Mouse (Mus musculus): ENCODE data around the gene Tmtc2. TPM values are rescaled to one million over a fixed set of nuclear protein-coding genes. Genes with fewer than 3 reads are reported as not detected.
A peak's percentile ranks its signal among the peaks of the same experiment; 100 is the strongest.

Gene Tmtc2
- polyA plus RNA-seq, 1 experiment from 2014 or later, result 4.4 TPM

DNA sequence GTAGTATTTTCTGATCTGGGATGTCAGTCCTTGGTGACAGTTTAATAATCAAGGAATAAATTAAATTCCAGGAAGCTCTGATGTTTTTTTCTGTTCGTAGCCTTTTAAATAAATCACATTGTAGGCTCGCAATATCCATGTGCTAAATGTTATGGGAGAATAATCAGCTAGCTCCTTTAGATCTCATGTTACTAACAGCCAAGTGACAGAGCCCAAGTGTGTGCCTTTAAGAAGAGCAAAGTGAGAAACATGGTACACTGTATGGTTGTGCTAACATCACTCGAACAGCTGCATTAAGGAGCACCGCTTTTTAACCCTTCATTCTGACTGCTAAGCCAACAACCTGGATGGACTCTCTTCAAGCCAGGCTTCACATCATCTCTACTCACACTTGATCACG is 146.2 kb downstream of the Tmtc2 start:
- H3K36me3 ChIP-seq (ENCODE audit: control insufficient read depth, insufficient read depth, low read length), result no peaks in the 10 kb centered on the region
- no peaks in the 10 kb centered on the region for H3K9me3 ChIP-seq (replicated peaks; ENCODE audit: control insufficient read depth, low read length)
- no peak overlapping the region for H3K27ac ChIP-seq (ENCODE audit: low read depth, low read length)
- H3K4me3 ChIP-seq (ENCODE audit: low read depth, low read length), result no peak overlapping the region
- no peak for ATAC-seq (replicated peaks; ENCODE audit: insufficient number of reproducible peaks, low FRiP score, low TSS enrichment)
- no peak overlapping the region for H3K9ac ChIP-seq (ENCODE audit: low read depth, low read length)
- no peak overlapping the region for H3K4me2 ChIP-seq
- 78% methylated on average over 5 of the region's 5 CpGs for WGBS (ENCODE audit: insufficient replicate concordance)
- H3K27me3 ChIP-seq (ENCODE audit: control insufficient read depth, insufficient read depth, low read length), result no peaks in the 10 kb centered on the region
- H3K4me1 ChIP-seq (ENCODE audit: control insufficient read depth, insufficient read depth, low read length), result peaks cover 8% of the 10 kb centered on the region; the same call in 1 of the 2 replicates

- H3K4me2 ChIP-seq, result no peak overlapping the region
- no peak for ATAC-seq (replicated peaks; ENCODE audit: insufficient number of reproducible peaks, low FRiP score, low TSS enrichment)
- peaks cover 8% of the 10 kb centered on the region; the same call in 1 of the 2 replicates for H3K4me1 ChIP-seq (ENCODE audit: control insufficient read depth, insufficient read depth, low read length)
- no peaks in the 10 kb centered on the region for H3K27me3 ChIP-seq (ENCODE audit: control insufficient read depth, insufficient read depth, low read length)
- no peaks in the 10 kb centered on the region for H3K9me3 ChIP-seq (replicated peaks; ENCODE audit: control insufficient read depth, low read length)
- H3K9ac ChIP-seq (ENCODE audit: low read depth, low read length), result no peak overlapping the region
- H3K36me3 ChIP-seq (ENCODE audit: control insufficient read depth, insufficient read depth, low read length), result no peaks in the 10 kb centered on the region
- 77% methylated on average over 7 of the region's 7 CpGs for WGBS (ENCODE audit: insufficient replicate concordance)
- no peak overlapping the region for H3K27ac ChIP-seq (ENCODE audit: low read depth, low read length)
- H3K4me3 ChIP-seq (ENCODE audit: low read depth, low read length), result no peak overlapping the region
Observed at GRCm38 (mm10) chr10:105427625-105428024, 146.6 kb downstream of the Tmtc2 start.

- H3K4me1 ChIP-seq (ENCODE audit: control insufficient read depth, insufficient read depth, low read length), result 0 out of 2 replicates have a peak, but pooled peaks cover under 1% of the 10 kb centered on the region
- H3K27ac ChIP-seq (ENCODE audit: low read depth, low read length), result no peak overlapping the region
- WGBS (ENCODE audit: insufficient replicate concordance), result 81% methylated on average over 1 of the region's 1 CpGs
- H3K4me2 ChIP-seq, result no peak overlapping the region
- no peaks in the 10 kb centered on the region for H3K36me3 ChIP-seq (ENCODE audit: control insufficient read depth, insufficient read depth, low read length)
- no peaks in the 10 kb centered on the region for H3K9me3 ChIP-seq (replicated peaks; ENCODE audit: control insufficient read depth, low read length)
- no peak for ATAC-seq (replicated peaks; ENCODE audit: insufficient number of reproducible peaks, low FRiP score, low TSS enrichment)
- H3K4me3 ChIP-seq (ENCODE audit: low read depth, low read length), result no peak overlapping the region
- no peaks in the 10 kb centered on the region for H3K27me3 ChIP-seq (ENCODE audit: control insufficient read depth, insufficient read depth, low read length)
- no peak overlapping the region for H3K9ac ChIP-seq (ENCODE audit: low read depth, low read length)
Observed at GRCm38 (mm10) chr10:105425052-105425451, 149.2 kb downstream of the Tmtc2 start.

- Histone ChIP-seq H3K27ac (ENCODE audit: low read depth, low read length) (no peak overlapping the region), H3K4me1 (ENCODE audit: control insufficient read depth, insufficient read depth, low read length) (no peaks in the 10 kb centered on the region), H3K9ac (ENCODE audit: low read depth, low read length) (no peak overlapping the region), H3K36me3 (ENCODE audit: control insufficient read depth, insufficient read depth, low read length) (no peaks in the 10 kb centered on the region), H3K9me3 (replicated peaks; ENCODE audit: control insufficient read depth, low read length) (no peaks in the 10 kb centered on the region), H3K4me3 (ENCODE audit: low read depth, low read length) (no peak overlapping the region), H3K4me2 (no peak overlapping the region), H3K27me3 (ENCODE audit: control insufficient read depth, insufficient read depth, low read length) (no peaks in the 10 kb centered on the region)
- 72% methylated on average over 3 of the region's 3 CpGs for WGBS (ENCODE audit: insufficient replicate concordance)
- ATAC-seq (replicated peaks; ENCODE audit: insufficient number of reproducible peaks, low FRiP score, low TSS enrichment), result no peak
Observed at GRCm38 (mm10) chr10:105423187-105423586, 151.1 kb downstream of the Tmtc2 start.

DNA sequence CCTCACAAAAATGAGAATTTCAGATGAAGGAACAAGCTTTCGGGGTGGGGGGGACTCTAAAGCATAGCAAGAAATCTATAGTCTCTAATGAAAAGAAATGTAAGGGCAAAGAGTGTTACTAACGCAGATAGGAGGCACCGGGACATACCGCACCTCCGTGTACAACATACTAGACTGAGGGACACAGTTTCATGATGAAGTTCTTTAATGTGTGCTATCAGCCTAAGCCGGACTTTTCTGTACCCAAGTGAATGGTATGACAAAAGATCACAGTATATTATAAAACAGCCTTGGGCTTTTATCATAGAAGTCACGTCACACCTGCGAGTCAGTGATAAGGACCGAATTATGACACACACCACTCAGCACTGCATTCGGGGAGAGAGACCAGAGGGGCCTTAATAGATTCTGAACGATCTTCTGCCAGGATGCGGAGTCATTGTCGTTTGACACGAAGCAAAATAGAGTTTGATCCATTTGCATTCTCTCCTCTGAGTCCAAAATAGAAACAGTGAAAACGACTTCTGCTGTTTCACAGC is 156.3 kb downstream of the Tmtc2 start:
- no peak overlapping the region for H3K9ac ChIP-seq (ENCODE audit: low read depth, low read length)
- H3K27ac ChIP-seq (ENCODE audit: low read depth, low read length), result no peak overlapping the region
- no peaks in the 10 kb centered on the region for H3K27me3 ChIP-seq (ENCODE audit: control insufficient read depth, insufficient read depth, low read length)
- ATAC-seq (replicated peaks; ENCODE audit: insufficient number of reproducible peaks, low FRiP score, low TSS enrichment), result peak; percentile 59
- H3K36me3 ChIP-seq (ENCODE audit: control insufficient read depth, insufficient read depth, low read length), result no peaks in the 10 kb centered on the region
- H3K4me1 ChIP-seq (ENCODE audit: control insufficient read depth, insufficient read depth, low read length), result no peaks in the 10 kb centered on the region
- no peaks in the 10 kb centered on the region for H3K9me3 ChIP-seq (replicated peaks; ENCODE audit: control insufficient read depth, low read length)
- peak overlapping the region; percentile 3; the same call in 1 of the 2 replicates for H3K4me2 ChIP-seq
- 64% methylated on average over 15 of the region's 15 CpGs for WGBS (ENCODE audit: insufficient replicate concordance)
- no peak overlapping the region for H3K4me3 ChIP-seq (ENCODE audit: low read depth, low read length)

- 0 out of 2 replicates have a peak, but pooled peaks cover under 1% of the 10 kb centered on the region for H3K36me3 ChIP-seq (ENCODE audit: control insufficient read depth, insufficient read depth, low read length)
- H3K9me3 ChIP-seq (replicated peaks; ENCODE audit: control insufficient read depth, low read length), result no peaks in the 10 kb centered on the region
- no peaks in the 10 kb centered on the region for H3K4me1 ChIP-seq (ENCODE audit: control insufficient read depth, insufficient read depth, low read length)
- H3K27me3 ChIP-seq (ENCODE audit: control insufficient read depth, insufficient read depth, low read length), result no peaks in the 10 kb centered on the region
- no peak overlapping the region for H3K9ac ChIP-seq (ENCODE audit: low read depth, low read length)
- 81% methylated on average over 4 of the region's 4 CpGs for WGBS (ENCODE audit: insufficient replicate concordance)
- no peak overlapping the region for H3K27ac ChIP-seq (ENCODE audit: low read depth, low read length)
- 0 out of 2 replicates have a peak, but pooled peaks have one; percentile 46 for ATAC-seq (replicated peaks; ENCODE audit: insufficient number of reproducible peaks, low FRiP score, low TSS enrichment)
- H3K4me3 ChIP-seq (ENCODE audit: low read depth, low read length), result no peak overlapping the region
- H3K4me2 ChIP-seq, result no peak overlapping the region
Observed at GRCm38 (mm10) chr10:105416601-105417000, 157.7 kb downstream of the Tmtc2 start.

DNA sequence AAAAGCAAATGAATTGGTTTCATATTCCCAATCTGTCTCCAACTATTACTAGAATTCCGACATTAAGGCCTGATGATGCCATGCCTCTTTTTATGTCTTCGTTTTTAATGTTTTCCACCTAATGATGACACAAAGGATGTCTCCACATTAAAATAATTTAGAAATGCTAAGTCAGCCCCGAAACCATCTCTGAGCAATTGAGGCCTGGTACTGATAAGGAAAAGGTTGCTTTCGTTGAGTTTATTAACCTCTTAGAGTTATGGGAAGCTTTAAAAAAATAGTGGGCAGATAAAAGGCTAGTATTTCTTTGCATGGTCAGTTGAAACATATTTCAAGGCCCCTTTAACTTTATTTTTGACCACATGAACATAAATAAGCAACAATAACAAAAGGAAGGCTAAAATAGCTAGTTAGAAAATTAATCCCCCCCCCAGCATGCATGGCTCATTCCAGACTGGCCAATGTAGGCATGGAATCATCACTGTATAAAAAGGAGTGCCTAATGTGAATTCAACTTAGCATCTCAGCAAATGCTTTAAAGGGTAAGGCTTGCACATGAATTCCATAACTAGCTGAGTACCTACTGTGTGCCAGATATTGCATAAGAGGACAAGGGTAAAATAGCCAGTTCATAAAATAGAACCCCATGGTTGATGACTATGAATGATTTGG is 168.3 kb downstream of the Tmtc2 start:
- no peak overlapping the region for H3K4me3 ChIP-seq (ENCODE audit: low read depth, low read length)
- H3K27me3 ChIP-seq (ENCODE audit: control insufficient read depth, insufficient read depth, low read length), result no peaks in the 10 kb centered on the region
- no peaks in the 10 kb centered on the region for H3K9me3 ChIP-seq (replicated peaks; ENCODE audit: control insufficient read depth, low read length)
- H3K9ac ChIP-seq (ENCODE audit: low read depth, low read length), result no peak overlapping the region
- ATAC-seq (replicated peaks; ENCODE audit: insufficient number of reproducible peaks, low FRiP score, low TSS enrichment), result no peak
- H3K36me3 ChIP-seq (ENCODE audit: control insufficient read depth, insufficient read depth, low read length), result no peaks in the 10 kb centered on the region
- H3K4me1 ChIP-seq (ENCODE audit: control insufficient read depth, insufficient read depth, low read length), result peaks cover 5% of the 10 kb centered on the region
- 81% methylated on average over 4 of the region's 4 CpGs for WGBS (ENCODE audit: insufficient replicate concordance)
- H3K27ac ChIP-seq (ENCODE audit: low read depth, low read length), result no peak overlapping the region
- H3K4me2 ChIP-seq, result no peak overlapping the region

DNA sequence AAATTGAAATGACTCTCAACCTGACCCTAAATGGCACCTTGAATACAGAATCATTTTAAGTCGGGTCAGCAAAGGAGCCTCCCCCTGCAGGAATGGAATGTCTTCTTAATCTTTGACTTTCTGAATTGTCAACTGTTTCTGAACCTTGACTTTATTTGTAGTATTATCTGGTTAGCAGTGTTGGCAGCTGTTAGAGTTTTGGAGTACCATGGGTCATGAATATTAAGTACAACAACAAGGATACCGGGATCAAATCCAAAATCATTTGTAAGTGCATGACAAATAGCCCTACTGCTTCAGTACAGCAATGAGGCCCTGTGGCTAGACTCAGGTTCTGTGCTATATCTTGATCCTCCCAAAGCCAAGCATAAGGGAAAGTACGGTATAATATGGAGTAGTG is 170.3 kb downstream of the Tmtc2 start:
- Histone ChIP-seq H3K36me3 (ENCODE audit: control insufficient read depth, insufficient read depth, low read length) (no peaks in the 10 kb centered on the region), H3K27me3 (ENCODE audit: control insufficient read depth, insufficient read depth, low read length) (no peaks in the 10 kb centered on the region), H3K4me2 (no peak overlapping the region), H3K9ac (ENCODE audit: low read depth, low read length) (no peak overlapping the region), H3K27ac (ENCODE audit: low read depth, low read length) (no peak overlapping the region), H3K4me3 (ENCODE audit: low read depth, low read length) (no peak overlapping the region), H3K4me1 (ENCODE audit: control insufficient read depth, insufficient read depth, low read length) (no peaks in the 10 kb centered on the region), H3K9me3 (replicated peaks; ENCODE audit: control insufficient read depth, low read length) (no peaks in the 10 kb centered on the region)
- ATAC-seq (replicated peaks; ENCODE audit: insufficient number of reproducible peaks, low FRiP score, low TSS enrichment), result no peak
- WGBS (ENCODE audit: insufficient replicate concordance), result 83% methylated on average over 3 of the region's 3 CpGs

DNA sequence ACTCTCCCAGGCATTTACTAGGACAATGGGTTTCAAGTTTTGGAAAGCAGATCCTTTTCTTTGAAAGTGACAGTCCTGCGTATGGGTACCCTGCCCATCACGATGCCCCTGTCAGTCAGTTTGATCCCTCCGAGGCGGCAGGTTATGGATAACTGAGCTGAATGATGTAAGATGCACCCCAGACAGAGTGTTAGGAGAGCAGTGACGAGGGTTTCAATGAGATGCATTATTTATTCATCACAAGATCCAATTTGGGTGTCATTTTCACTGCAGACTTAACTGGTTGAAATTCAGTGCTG is 171.8 kb downstream of the Tmtc2 start:
- 86% methylated on average over 5 of the region's 5 CpGs for WGBS (ENCODE audit: insufficient replicate concordance)
- ATAC-seq (replicated peaks; ENCODE audit: insufficient number of reproducible peaks, low FRiP score, low TSS enrichment), result no peak
- H3K36me3 ChIP-seq (ENCODE audit: control insufficient read depth, insufficient read depth, low read length), result no peaks in the 10 kb centered on the region
- no peaks in the 10 kb centered on the region for H3K9me3 ChIP-seq (replicated peaks; ENCODE audit: control insufficient read depth, low read length)
- no peaks in the 10 kb centered on the region for H3K4me1 ChIP-seq (ENCODE audit: control insufficient read depth, insufficient read depth, low read length)
- no peak overlapping the region for H3K4me2 ChIP-seq
- H3K9ac ChIP-seq (ENCODE audit: low read depth, low read length), result no peak overlapping the region
- no peak overlapping the region for H3K4me3 ChIP-seq (ENCODE audit: low read depth, low read length)
- H3K27me3 ChIP-seq (ENCODE audit: control insufficient read depth, insufficient read depth, low read length), result no peaks in the 10 kb centered on the region
- no peak overlapping the region for H3K27ac ChIP-seq (ENCODE audit: low read depth, low read length)
